Comparison of ENCODE assay signal across 14 mouse cellular contexts in genomic region chr11:59313029-59313811, GRCm38 (mm10). TPM values are rescaled to one million over a fixed set of nuclear protein-coding genes. Genes with fewer than 3 reads are reported as not detected.
DNase-seq lines count a peak whose midpoint lies in the region; ATAC-seq and TF ChIP-seq lines count a peak whose summit lies in the region.
"Had no signal": no experiment of that assay in that cellular context is flagged by ENCODE, and none has a peak within 500 bp of the region (broad histone marks: within the 10 kb centered on the region; RNA-seq: fewer than 3 reads in every experiment).

No protein-coding gene starts in this region.

- H3K4me3 ChIP-seq in forebrain, embryonic 10.5 days: no peak overlapping the region
- H3K4me3 ChIP-seq in forebrain, embryonic 14.5 days (ENCODE audit: low read depth, low read length): no peak overlapping the region
- no peak overlapping the region for H3K4me3 ChIP-seq in lung, embryonic 14.5 days (ENCODE audit: low read depth, low read length)
- H3K4me3 ChIP-seq in limb, embryonic 13.5 days: no peak overlapping the region
- H3K4me3 ChIP-seq in liver, postnatal 0 days (ENCODE audit: low read depth, low read length): no peak overlapping the region

- peaks cover 66% of the 10 kb centered on the region for H3K27me3 ChIP-seq in forebrain, embryonic 10.5 days (ENCODE audit: poor library complexity, severe bottlenecking)
- H3K27me3 ChIP-seq in forebrain, embryonic 14.5 days (replicated peaks; ENCODE audit: control insufficient read depth, insufficient read depth, low read length): peaks cover 9% of the 10 kb centered on the region
- H3K27me3 ChIP-seq in lung, embryonic 14.5 days (ENCODE audit: insufficient read depth, low read length): peaks cover 23% of the 10 kb centered on the region
- H3K27me3 ChIP-seq in limb, embryonic 13.5 days: peaks cover 69% of the 10 kb centered on the region
- H3K27me3 ChIP-seq in liver, postnatal 0 days (ENCODE audit: insufficient read depth, low read length): peaks cover 32% of the 10 kb centered on the region

- no peak for TF ChIP-seq EP300 in liver, postnatal 0 days (IDR thresholded peaks at IDR 0.05; ENCODE audit: low read depth)

- no peak for DNase-seq in forebrain, embryonic 10.5 days (ENCODE audit: extremely low spot score, low spot score)
- no peak for DNase-seq in forebrain, embryonic 14.5 days (ENCODE audit: low spot score)
- no peak for DNase-seq in lung, embryonic 14.5 days
- no peak for DNase-seq in lung, postnatal 14 days
- no peak for DNase-seq in liver, postnatal 0 days
- no peak for DNase-seq in retina, embryonic 14.5 days (ENCODE audit: low spot score)

- WGBS in forebrain, embryonic 10.5 days: 73% methylated on average over 17 of the region's 17 CpGs
- 68% methylated on average over 17 of the region's 17 CpGs for WGBS in forebrain, embryonic 14.5 days
- WGBS in lung, embryonic 14.5 days: 46% methylated on average over 17 of the region's 17 CpGs
- WGBS in limb, embryonic 13.5 days: 49% methylated on average over 17 of the region's 17 CpGs
- 50% methylated on average over 16 of the region's 17 CpGs for WGBS in liver, postnatal 0 days (ENCODE audit: insufficient replicate concordance)

- no peak overlapping the region for H3K4me2 ChIP-seq in forebrain, embryonic 14.5 days (ENCODE audit: low read length)
- no peak overlapping the region for H3K4me2 ChIP-seq in lung, embryonic 14.5 days
- peak overlapping the region; percentile 7 for H3K4me2 ChIP-seq in limb, embryonic 13.5 days (replicated peaks)
- H3K4me2 ChIP-seq in liver, postnatal 0 days (ENCODE audit: low read depth, low read length): no peak overlapping the region
- H3K4me2 ChIP-seq: heart, embryonic 11.5 days had no signal

- no peak for ATAC-seq in forebrain, embryonic 14.5 days
- 0 out of 2 replicates have a peak, but pooled peaks have one; percentile 21 for ATAC-seq in lung, embryonic 14.5 days (ENCODE audit: insufficient read depth)
- ATAC-seq in common myeloid progenitor, adult 5-6 weeks (replicated peaks; ENCODE audit: low read depth, poor library complexity, severe bottlenecking): peak; percentile 29; the same call in 1 of the 2 replicates
- ATAC-seq in limb, embryonic 13.5 days (ENCODE audit: low FRiP score, low read depth): no peak
- no peak for ATAC-seq in liver, postnatal 0 days
- ATAC-seq: inflammation-experienced regulatory T-cells, adult 6 months had no signal

- no peaks in the 10 kb centered on the region for H3K9me3 ChIP-seq in forebrain, embryonic 10.5 days
- H3K9me3 ChIP-seq in forebrain, embryonic 14.5 days (replicated peaks; ENCODE audit: control insufficient read depth, low read length): no peaks in the 10 kb centered on the region
- no peaks in the 10 kb centered on the region for H3K9me3 ChIP-seq in lung, embryonic 14.5 days (ENCODE audit: low read depth, low read length)
- no peaks in the 10 kb centered on the region for H3K9me3 ChIP-seq in limb, embryonic 13.5 days
- no peaks in the 10 kb centered on the region for H3K9me3 ChIP-seq in liver, postnatal 0 days (ENCODE audit: low read length)
- H3K9me3 ChIP-seq: G1E had no signal

- no peak overlapping the region for H3K9ac ChIP-seq in forebrain, embryonic 14.5 days (ENCODE audit: low read length)
- H3K9ac ChIP-seq in lung, embryonic 14.5 days: no peak overlapping the region
- no peak overlapping the region for H3K9ac ChIP-seq in limb, embryonic 13.5 days
- no peak overlapping the region for H3K9ac ChIP-seq in liver, postnatal 0 days (replicated peaks)

- no peak for TF ChIP-seq CTCF in lung, embryonic 14.5 days (IDR thresholded peaks at IDR 0.05; ENCODE audit: low read depth)
- no peak for TF ChIP-seq CTCF in liver, postnatal 0 days (IDR thresholded peaks at IDR 0.05; ENCODE audit: low read depth)

- H3K36me3 ChIP-seq in forebrain, embryonic 10.5 days (replicated peaks): no peaks in the 10 kb centered on the region
- no peaks in the 10 kb centered on the region for H3K36me3 ChIP-seq in forebrain, embryonic 14.5 days (ENCODE audit: control insufficient read depth, insufficient read depth, low read length)
- H3K36me3 ChIP-seq in lung, embryonic 14.5 days (ENCODE audit: insufficient read depth): no peaks in the 10 kb centered on the region
- no peaks in the 10 kb centered on the region for H3K36me3 ChIP-seq in limb, embryonic 13.5 days
- no peaks in the 10 kb centered on the region for H3K36me3 ChIP-seq in liver, postnatal 0 days (replicated peaks; ENCODE audit: insufficient read depth, low read length)
- H3K36me3 ChIP-seq: G1E had no signal

- H3K27ac ChIP-seq in forebrain, embryonic 10.5 days: peak overlapping the region; percentile 79
- no peak overlapping the region for H3K27ac ChIP-seq in forebrain, embryonic 14.5 days (ENCODE audit: low read depth, low read length)
- no peak overlapping the region for H3K27ac ChIP-seq in lung, embryonic 14.5 days (ENCODE audit: low read depth)
- H3K27ac ChIP-seq in limb, embryonic 13.5 days: peak overlapping the region; percentile 61; the same call in 1 of the 2 replicates
- no peak overlapping the region for H3K27ac ChIP-seq in liver, postnatal 0 days (ENCODE audit: low read depth)

- H3K4me1 ChIP-seq in forebrain, embryonic 10.5 days: peaks cover 75% of the 10 kb centered on the region
- H3K4me1 ChIP-seq in forebrain, embryonic 14.5 days (ENCODE audit: control insufficient read depth, insufficient read depth, low read length): peaks cover 6% of the 10 kb centered on the region; the same call in 1 of the 2 replicates
- 0 out of 2 replicates have a peak, but pooled peaks cover 4% of the 10 kb centered on the region for H3K4me1 ChIP-seq in lung, embryonic 14.5 days (ENCODE audit: insufficient read depth)
- H3K4me1 ChIP-seq in limb, embryonic 13.5 days: peaks cover 80% of the 10 kb centered on the region
- H3K4me1 ChIP-seq in liver, postnatal 0 days (ENCODE audit: insufficient read depth): no peaks in the 10 kb centered on the region

RNA-seq across cellular contexts. Expression of gene Wnt9a, which starts 6.5 kb away (rescaled TPM):
- polyA plus RNA-seq in forebrain, embryonic 10.5 days (2016; fragmentation: Nextera tagmentation; extraction: Ambion mirVana): 9.9 and 10.9 TPM in 2 replicates
- 1.4 and 1.6 TPM in 2 replicates for polyA plus RNA-seq in forebrain, embryonic 14.5 days (2014; fragmentation: Nextera tagmentation; extraction: Ambion mirVana)
- polyA plus RNA-seq in lung, embryonic 14.5 days (2014; fragmentation: Nextera tagmentation; extraction: Ambion mirVana): 1.1 and 1.5 TPM in 2 replicates
- total RNA-seq in common myeloid progenitor, adult 5-6 weeks (2017): not detected in 2 replicates
- 8.1 and 8.9 TPM in 2 replicates for polyA plus RNA-seq in limb, embryonic 13.5 days (2015; fragmentation: Nextera tagmentation; extraction: Ambion mirVana)
- polyA plus RNA-seq in liver, postnatal 0 days (2015; fragmentation: Nextera tagmentation; extraction: Ambion mirVana): 0.16 and 0.18 TPM in 2 replicates
- total RNA-seq: megakaryocyte, adult 5-6 weeks had no signal
- polyA plus RNA-seq: G1E; inflammation-experienced regulatory T-cells, adult 6 months had no signal

RNA-seq across cellular contexts. Expression of gene Wnt3a, which starts 22.7 kb away (rescaled TPM):
- 8.4 and 11.8 TPM in 2 replicates for polyA plus RNA-seq in forebrain, embryonic 10.5 days (2016; fragmentation: Nextera tagmentation; extraction: Ambion mirVana)
- 0.61 and 1.1 TPM in 2 replicates for polyA plus RNA-seq in forebrain, embryonic 14.5 days (2014; fragmentation: Nextera tagmentation; extraction: Ambion mirVana)
- not detected in 2 replicates for polyA plus RNA-seq in lung, embryonic 14.5 days (2014; fragmentation: Nextera tagmentation; extraction: Ambion mirVana)
- not detected in 2 replicates for total RNA-seq in common myeloid progenitor, adult 5-6 weeks (2017)
- 2.6 and 3.1 TPM in 2 replicates for polyA plus RNA-seq in limb, embryonic 13.5 days (2015; fragmentation: Nextera tagmentation; extraction: Ambion mirVana)
- not detected in 2 replicates for polyA plus RNA-seq in liver, postnatal 0 days (2015; fragmentation: Nextera tagmentation; extraction: Ambion mirVana)
- total RNA-seq: G1E; left cerebral cortex, postnatal 14 days; megakaryocyte, adult 5-6 weeks had no signal
- polyA plus RNA-seq: G1E; heart, embryonic 11.5 days; large intestine, adult 2 months had no signal

Comparison
In these comparisons a context has a peak if more than half of its experiments do, and no peak if none do; other contexts are left out.
1. H3K27ac ChIP-seq: peak in forebrain, embryonic 10.5 days (single experiment) and limb, embryonic 13.5 days (single experiment); none in forebrain, embryonic 14.5 days (single experiment), lung, embryonic 14.5 days (single experiment) and liver, postnatal 0 days (single experiment).
2. ATAC-seq: peak in lung, embryonic 14.5 days (single experiment) and common myeloid progenitor, adult 5-6 weeks (single experiment); none in forebrain, embryonic 14.5 days (single experiment), limb, embryonic 13.5 days (single experiment) and liver, postnatal 0 days (single experiment).